Mouse (Mus musculus) left cerebral cortex, postnatal 4 days (tissue): Measurements from ENCODE around the gene Cass4. TPM values are rescaled to one million over a fixed set of nuclear protein-coding genes. Genes with fewer than 3 reads are reported as not detected.

Experiments used
- DNase-seq: peaks from one replicate; pipeline ENCODE4 v3.0.0-alpha.2; 2022
- intact Hi-C: fragments of 180-260 bp; cut with DNase I; formaldehyde crosslinking; loops from one replicate; pipeline ENCODE4 v1.15.1; 2025
- total RNA-seq, 2 experiments: library from RNA; stranded (reverse); gene quantifications; 2 replicates each; pipeline ENCODE4 v1.2.3; 2021

Gene Cass4
- total RNA-seq, 2 experiments from 2014 or later, result 0.16 to 0.24 TPM

DNA sequence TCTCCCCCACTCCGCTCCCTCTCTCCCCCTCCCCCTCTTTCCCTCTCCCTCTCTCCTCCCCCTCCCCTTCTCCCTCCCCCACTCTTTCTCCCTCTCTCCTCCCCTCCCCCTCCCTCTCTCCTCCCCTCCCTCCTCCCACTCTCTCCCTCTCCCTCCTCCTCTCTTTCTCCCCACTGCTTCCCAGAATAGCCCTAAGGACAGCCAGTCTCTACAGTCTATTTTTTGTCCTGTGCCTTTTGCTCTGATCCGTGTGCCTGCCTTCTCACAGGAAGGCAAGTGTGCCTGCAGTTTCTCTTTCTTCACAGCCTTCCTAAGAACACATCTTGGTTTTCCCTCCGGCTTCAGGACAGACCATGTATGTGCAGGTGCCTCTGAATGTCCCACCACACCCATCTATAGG lies 83.8 kb downstream of the Cass4 start:
- intact Hi-C loops, result loop anchor here (5.0 to 10.0 kb wide), 4 partner anchors 297 to 610 kb away; no protein-coding TSS in a partner anchor
- no peak for DNase-seq

DNA sequence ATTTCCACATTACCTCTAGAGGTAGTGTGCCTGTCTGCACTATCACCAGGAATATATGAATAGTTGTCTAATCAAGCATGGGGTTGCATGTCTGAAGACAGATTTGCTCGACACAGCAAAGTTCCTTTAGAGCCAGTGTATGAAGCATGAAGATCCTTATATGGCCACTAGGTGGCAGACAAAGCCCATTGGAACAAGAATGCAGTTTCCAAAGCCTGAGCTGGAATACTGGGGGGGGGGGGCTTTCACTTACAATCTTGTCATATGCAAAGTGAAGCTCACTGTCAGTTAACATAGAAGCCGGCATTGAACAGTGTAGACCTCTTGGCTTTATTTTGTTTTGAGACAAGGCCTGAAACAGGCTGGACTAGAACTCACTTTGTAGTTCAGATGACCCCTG lies 84.3 kb downstream of the Cass4 start:
- peak; percentile 50 for DNase-seq
- intact Hi-C loops, result loop anchor here (5.0 to 10.0 kb wide), 4 partner anchors 297 to 609 kb away; no protein-coding TSS in a partner anchor

DNA sequence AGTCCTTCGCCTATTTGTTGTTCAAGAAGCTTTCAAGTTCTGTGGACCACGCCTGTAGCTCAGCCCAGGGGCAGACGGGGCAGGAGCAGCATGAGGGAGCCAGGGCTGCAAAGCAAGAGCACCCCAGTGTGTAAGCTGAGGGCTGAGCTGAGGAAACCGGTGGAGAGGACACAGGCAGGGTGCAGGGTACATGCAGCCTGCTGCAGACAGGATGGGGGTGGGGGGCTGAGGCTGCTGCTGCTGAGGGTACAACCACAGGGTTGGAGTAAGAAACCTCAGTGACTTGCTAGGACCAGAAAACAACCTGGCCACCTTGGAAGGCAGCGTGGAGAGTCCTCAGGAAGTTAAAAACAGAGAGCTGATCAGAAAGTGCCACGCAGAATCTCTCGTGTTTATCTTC lies 86.7 kb downstream of the Cass4 start:
- intact Hi-C loops, result no loop called here
- no peak for DNase-seq

DNA sequence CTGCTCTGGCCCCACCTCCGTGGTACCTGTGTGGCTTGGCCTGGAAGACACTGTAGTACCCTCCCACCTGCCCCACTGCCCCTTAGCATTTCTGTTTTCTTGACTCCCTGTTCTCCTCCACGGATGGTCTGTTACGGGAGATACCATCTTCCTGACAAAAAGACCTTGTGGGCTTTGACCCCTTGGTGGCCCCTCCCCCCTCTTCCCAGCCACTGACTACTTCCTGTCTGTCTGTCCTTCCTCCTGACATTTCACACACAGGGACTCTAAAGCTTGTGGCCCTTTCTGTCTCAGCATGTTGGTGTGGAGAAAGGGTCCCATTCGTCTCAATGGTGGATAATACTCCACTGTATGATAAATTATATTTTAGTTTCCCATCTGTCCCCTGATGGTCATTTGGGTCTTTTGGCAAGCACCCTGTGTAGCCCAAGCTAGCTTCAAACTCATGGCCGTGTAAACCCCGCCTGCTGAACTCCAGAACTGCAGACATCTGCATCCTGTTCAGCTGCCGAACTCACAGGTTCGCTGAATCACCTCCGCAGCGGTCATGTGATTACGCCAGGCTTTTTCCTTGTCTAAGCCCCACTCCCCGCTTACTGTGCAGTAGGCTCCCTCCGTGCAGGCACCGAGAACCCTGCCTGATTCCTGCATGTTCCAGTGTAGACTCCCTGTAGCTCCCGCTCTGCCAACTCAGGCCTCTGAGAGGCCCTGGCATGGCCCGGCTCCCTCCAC lies 88.2 kb downstream of the Cass4 start:
- intact Hi-C loops, result no loop called here
- DNase-seq, result no peak

Other genes starting within 250 kb of the Cass4 start
- under 1 TPM; 0.18 TPM for gene Mc3r, start 145.3 kb upstream of the Cass4 start, total RNA-seq
- gene Fam210b, start 48.2 kb upstream of the Cass4 start, total RNA-seq, result 10 to 100 TPM; 20.7 to 22.8 TPM
- 1 to 10 TPM; 4.7 to 6.8 TPM for gene Aurka, start 23.3 kb upstream of the Cass4 start, total RNA-seq
- gene Cstf1, start 23.1 kb upstream of the Cass4 start, total RNA-seq, result 10 to 100 TPM; 26.5 to 29.8 TPM
- gene Rtf2, start 46.8 kb downstream of the Cass4 start, total RNA-seq, result 10 to 100 TPM; 62.8 to 63.8 TPM
- gene Gcnt7, start 64.8 kb downstream of the Cass4 start, total RNA-seq, result not detected
- under 1 TPM in 1 of 2 experiments, not detected in 1; 0.91 TPM for gene Fam209, start 78.7 kb downstream of the Cass4 start, total RNA-seq
- gene Tfap2c, start 155.8 kb downstream of the Cass4 start, total RNA-seq, result 1 to 10 TPM; 1.2 TPM